Mouse (Mus musculus) kidney, postnatal 25 days (tissue): ENCODE measurements at regions not wholly inside any gene's neighbourhood (a gene's known extent, or its start where the extent isn't known, plus 50 kb on each side); places are given as distances from the start of the nearest gene placed in this dataset.

Experiments
- DNase-seq, 2 experiments: peaks; one replicate each; pipeline ENCODE4 v3.0.0; 2021; ENCODE audit warnings: mixed read lengths in 2 of 2

DNA sequence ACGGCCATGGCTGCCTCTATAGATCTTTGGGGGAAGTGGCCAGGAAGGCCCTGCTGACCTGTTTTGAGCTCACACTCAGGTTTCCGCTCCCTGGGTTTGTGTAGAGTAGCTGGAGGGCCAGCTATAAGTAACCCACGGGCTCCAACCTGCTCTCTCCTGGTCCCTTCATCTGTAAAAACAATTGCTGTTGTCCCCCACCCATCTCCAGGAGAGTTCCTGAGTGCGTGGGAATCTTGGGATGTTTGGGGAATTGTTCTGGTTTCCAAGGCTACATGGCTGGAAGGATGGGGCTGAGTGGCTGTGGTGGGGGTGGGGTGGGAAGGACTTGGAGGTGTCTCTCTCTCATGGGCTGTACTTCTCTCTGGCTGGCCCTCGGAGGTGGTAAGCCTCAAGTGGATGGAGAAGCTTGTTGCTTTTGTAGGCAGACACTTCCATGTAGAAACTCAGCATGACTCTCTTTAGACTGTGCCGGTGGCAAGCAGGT is 86.0 kb downstream of the Ackr3 start:
- DNase-seq: no peak

DNA sequence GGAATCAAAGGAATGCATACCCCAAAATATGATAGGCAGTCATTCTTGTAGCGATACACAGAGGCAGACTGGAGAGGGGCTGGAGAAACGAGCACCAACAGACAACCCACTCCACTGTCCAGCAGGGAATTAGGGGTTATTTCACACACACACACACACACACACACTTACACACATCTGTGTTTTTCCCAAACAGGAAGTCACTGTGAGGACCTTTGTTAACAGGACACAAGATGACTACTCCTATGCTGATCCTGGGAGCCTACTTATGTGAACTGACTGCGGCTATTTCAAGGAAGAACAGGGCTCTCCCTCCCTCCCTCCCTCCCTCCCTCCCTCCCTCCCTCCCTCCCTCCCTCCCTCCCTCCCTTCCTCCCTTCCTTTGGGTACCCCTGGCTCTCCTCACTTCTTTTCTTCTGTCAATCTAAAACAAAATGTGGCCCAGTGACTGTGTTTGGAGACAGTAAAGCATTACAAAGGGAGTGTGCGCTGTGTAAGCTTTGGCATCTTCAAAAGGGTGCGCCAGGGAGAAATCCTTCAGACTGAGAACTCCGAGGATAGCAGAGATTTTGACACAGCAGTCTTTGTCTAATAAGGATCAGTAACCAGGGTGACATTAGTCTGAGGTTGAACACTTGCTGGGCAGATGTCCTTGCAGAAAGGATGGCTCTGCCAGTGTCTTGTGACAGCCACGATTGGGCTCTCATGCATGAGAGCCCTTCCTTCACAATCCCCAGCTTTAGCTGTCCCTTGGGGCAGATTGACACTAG is 86.8 kb downstream of the Ackr3 start:
- no peak for DNase-seq

DNA sequence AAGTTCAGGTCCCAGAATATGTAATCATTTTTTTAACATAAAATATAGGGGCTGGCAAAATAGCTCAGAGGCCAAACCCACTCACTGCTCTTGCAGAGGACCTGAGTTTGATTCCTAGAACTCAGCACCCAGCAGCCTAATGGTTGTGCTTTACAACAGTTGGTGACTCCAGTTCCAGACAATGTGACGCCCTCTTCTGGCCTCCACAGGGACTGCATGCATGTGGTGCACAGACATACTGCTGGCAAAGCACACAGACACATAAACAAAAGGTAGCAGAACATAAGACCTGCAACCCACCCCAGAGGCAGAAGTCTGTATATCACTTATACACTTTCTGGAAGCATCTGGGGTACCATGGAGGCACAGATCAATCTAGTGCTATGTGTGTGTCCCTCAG is 87.5 kb downstream of the Ackr3 start:
- no peak for DNase-seq

DNA sequence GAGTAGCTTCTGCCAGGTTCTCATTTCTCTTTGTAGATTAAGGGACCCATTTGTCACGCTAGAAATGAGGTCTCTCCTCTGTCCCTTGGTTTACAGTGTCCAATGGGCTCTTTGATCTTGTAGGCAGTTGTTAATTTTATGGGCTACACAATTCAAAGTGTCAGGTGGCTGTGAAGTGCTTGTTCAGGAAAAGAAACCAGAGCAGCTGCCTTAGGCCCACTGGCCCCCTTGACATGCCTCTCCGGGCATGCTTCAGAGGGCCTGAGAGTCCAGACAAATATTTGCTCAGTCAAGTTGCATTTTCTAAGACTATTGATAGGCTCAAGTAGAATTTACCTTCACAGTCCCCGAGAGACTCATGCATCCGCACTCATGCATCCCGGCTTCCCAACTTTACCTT is 94.0 kb downstream of the Ackr3 start:
- DNase-seq: no peak

DNA sequence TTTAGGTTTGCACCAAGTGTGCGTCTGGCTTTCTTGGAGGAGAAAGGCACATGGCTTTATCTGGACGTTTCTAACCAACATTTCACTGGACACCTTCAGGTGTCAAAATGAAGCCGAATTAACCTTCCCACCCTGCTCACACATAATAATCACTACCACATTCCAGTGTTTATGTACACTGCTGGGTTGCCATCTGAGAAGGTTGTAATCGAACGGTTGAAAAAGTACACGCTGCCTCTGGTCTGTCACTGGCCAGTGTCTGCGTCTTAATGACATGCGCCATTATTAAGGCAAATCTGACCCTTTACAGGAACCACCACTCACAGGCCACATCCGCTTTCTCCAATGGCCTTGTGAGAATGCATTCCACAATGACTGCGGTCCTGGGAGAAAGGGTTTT is 96.4 kb downstream of the Ackr3 start:
- no peak for DNase-seq

DNA sequence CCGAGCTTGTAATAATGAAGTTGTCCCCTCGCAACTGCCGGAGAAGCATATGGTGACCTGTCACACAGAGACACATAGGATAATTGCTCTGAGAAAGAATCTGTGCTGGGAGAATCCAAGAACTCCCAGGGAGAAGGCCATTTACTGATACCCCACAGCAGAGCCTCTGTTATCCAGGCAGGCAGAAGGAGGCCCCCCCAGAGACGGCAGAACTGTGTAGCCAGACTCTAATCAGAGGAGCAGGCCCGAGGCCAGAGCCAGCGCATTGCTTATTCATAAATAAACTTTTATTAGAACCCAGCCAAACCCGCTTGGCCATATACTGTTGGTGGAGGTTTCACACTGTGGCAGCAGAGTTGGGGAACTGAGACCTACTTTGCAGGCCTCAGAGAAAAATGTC is 100.6 kb downstream of the Ackr3 start:
- DNase-seq: no peak

DNA sequence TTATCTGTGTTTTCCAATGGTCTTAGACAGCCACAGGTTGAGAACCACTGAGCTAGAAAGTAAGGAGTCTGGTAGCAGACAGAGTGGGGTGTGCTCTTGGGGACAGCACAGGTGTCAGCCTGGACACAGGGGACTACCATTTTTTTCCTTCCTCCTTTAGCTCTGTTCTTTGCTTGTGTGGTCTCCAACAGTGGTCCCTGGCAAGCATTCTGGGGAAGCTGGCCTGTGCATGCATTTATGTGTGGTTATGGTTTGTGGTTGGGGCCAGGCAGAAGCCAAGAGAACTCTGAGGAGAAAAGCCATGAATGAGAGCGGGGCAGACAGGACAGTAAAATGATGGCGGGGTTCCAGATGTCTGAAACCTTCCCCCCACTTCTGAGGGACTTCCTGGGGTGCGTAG is 107.2 kb downstream of the Ackr3 start:
- DNase-seq: no peak

DNA sequence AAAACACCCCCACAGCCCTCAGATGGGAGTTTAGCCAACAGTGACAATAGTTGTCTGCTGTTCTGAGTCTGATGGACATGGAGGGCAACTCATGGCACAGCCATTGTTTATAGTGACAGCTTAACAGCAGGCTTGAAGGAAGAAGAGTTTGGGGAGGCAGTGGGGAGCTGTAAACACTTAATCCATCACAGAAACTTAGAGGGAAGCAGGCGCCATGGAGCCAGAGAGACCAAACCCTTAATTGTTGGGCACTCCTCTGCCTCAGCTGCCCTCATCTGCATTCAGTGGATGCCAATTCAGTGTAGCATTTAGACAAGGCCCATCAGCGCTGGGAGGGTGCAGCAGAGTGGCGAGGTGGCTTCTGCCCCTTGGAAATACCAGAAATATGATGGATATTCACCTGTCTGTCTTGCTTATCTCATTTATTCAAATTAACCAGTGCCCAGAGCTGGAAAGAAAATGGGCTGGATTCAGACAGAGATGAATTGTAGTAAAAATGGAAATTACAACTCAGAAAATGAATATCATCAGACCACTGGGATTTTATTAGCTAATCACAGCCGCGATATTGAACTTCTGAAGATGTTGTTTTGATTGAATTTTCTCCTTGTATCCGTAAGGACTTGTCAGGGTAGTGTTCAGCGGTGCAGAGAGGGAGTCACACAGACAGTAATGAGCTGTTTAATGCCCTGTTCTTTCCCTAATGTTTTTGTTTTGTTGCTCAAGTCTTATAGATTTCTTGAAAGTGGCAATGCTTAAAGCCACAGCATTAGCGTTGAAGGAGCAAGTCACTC is 108.1 kb downstream of the Ackr3 start:
- no peak for DNase-seq

DNA sequence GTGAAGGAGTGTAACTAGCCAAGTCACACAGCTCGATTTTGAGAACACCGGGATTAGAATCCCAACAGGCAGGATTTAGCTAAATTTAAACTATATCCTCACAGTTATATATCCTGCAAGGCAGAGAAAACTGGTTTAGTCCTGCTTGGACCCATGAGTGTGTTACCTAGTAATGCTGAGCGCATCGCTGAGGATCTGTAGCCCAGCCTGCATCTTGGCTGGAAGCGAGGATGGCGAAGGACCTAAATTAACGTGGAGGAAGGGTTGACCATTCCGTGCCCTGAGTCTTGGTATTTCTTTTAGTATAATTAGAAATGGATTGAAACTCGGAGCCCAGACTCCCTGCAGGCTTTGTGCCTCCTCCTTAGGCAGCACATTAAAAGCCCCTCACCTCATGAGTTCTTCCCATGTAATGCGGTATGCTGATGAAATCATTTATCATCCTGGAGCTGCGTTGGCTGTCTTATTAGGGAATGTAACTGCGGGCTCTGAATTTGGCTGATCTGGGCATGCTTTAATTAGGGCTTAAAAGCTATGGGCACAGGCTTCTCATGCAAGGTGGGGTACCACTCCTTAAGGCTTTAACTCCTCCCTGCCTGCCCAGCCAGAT is 110.1 kb downstream of the Ackr3 start:
- DNase-seq: no peak

DNA sequence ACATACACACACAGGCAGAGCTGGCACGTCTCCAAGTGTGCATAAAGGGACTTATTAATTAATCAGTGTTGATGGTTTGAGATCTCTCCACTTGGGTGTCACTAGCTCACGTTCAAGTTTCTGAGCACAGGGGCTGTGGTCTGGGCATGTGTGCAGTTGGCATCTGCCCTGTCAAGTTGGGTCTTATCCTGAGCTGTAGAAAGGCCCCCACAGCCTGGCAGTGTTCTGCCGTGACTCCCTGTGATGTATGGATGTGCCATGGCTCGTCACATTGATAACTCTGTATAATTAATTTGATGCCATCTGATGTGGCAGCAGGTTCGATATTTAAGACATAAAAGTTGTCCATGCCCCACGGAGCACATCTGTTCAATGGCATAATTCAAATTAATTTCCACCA is 114.1 kb downstream of the Ackr3 start:
- no peak for DNase-seq

DNA sequence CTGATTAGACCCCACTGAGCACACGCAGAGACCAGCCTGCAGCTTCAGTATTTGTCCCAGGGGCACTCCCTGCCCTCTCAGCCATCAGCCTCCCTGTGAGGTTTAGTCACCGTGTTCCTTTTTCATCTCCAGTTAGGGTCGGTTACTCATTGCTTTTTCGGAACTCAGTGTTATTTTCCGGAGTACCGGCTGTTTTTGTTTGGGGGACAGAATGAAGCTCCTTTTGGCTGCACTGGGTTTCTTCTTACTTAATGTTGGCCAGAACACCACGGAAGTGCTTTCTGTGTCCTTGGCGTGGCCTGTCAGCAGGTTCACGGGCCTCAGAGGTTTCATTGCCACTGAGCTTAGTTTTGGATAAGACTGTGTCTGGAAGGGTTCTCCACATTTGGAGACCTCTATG is 114.7 kb downstream of the Ackr3 start:
- no peak for DNase-seq

DNA sequence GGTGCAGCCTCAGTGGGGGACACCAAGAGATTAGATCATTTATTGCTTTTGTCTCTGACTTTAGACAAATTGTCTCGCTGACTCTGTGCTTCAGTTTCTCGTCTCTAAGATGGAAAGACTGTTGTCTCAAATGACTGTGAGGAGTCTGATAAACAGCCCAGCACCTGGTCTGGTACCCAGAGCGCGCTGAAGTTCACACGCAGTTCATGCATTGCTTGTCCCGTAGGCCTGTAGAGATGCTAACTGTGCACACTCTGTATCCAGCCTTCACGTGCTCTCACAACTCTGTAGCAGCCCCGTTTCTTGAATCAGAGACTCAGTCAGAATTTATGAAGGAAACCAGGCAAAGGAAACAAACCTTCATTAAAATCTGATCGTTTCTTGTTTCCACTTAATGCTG is 116.7 kb downstream of the Ackr3 start:
- DNase-seq: no peak

DNA sequence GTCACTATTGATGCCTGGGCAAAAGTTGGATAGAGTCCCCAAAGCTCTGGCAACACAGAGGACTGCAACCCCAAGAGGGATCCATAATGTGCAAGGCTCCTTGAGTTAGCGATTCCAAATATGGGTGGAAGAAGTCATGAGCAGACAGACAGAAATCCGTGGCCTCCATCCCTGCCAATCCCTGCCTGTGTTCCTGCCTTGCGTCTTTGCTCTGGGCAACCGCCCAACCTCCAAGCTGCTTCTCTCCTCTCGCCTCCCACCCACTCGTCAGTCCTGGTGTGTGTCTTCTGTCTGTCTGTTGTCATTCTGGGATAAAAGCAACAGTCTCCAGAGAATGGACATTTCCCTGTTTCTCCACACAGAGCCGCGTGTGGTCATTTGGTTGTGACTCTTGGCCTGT is 117.7 kb downstream of the Ackr3 start:
- no peak for DNase-seq

DNA sequence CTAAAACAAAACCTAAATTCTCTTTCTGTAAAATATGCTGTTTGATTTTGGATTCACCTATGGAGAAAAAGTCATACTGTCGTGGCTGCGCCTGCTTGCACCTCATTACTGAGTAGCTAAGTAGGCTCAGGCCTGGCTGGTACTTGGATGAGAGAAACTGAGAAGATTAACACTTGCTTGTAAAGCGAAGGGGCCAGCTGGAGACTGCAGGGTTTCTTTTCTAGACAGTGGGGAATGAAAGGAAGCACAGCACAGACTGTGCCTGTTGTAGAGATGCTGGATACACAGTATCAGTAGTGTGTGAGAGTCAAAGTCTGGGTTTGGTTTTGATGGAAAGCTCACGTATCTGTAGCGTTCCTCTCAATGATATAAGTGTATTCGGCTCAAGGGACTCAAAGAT is 123.5 kb downstream of the Ackr3 start:
- no peak for DNase-seq

DNA sequence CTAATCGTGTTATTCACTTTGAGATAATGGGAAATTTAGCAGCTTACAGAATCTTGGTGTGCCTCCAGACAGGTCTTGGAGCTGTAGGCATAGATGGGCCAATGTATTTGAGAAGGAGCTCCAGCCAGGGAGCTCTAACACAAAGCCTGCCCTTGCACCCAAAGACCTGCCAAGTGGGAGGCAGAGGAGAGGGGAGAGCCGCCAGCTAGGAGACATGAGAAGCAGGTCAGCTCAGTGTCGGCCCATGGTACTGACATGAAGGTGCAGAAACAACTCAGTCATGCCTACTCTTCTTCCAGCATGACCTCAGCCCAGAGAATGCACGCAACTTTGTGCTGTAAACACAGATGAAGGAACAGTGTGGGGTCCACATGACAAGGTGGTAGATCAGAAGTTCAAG is 128.8 kb downstream of the Ackr3 start:
- DNase-seq: no peak

DNA sequence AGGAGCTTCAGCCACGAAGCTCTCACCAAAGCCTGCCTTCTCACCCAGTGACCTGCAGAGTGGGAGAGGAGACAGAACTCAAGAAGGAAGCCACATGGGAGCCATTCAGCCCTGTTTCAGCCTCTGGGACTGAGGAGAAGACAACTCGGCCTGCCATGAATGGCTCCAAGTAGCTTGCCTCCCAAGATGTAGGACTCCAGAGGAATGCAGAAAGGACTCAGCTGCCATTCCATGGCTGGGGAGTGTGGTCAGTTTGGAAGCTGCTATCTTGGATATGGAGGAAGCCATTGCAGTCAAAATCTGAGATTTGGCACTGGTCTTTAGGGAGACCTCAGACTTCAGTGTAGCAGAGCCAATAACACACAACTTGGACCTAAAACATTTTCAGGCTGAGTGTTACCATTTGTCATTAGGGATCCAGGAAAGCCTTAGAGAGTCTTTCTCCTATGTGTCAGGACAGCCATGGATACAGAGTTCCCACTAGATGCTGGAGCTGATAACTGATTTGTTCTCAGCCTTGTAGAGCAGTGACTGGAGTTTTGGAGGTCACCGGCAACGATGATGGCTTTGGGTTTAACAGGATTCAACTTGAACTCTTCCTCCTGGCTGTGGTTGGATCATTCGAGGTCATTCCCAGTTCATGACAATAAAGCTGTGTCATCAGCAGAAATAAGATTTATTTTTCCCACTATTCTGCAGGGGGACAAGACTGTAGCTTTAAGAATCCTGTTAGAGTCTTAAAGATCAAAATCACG is 130.1 kb downstream of the Ackr3 start:
- no peak for DNase-seq

DNA sequence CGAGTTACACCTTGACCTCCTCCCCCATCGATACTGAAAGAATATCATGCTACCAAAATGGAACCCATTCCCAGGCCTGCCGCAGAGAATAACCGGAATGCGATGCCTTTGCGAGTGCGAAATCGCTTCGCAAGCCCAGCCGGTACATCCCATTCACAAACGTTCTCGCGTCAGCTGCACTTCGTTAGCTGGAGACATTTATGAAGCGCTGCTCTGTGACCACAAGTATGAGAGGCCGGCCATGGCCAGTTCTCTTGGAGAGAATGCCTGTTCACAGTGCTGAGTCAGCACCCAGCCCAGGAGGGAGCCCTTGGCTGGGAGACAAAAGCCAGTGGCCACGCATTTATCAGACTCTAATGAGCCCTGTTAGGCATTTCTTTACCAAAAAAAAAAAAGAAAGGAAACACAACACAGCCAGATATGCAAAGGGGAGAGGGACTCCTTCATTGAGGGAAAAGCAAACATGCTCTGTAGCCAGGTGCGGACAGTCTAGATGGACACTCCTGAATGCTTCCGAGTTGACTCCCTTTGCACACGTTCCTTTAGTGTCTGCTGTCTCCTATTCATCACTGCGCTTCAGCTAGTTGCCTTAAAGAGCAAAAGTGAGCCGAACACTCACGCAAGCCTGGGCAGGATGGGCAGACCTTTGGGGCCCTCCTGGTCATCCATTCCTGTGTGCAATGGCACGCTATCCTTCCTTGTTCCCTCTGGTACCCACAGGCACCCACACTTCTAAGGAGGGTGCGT is 131.4 kb downstream of the Ackr3 start:
- peak; percentile 84 to 88 for DNase-seq

DNA sequence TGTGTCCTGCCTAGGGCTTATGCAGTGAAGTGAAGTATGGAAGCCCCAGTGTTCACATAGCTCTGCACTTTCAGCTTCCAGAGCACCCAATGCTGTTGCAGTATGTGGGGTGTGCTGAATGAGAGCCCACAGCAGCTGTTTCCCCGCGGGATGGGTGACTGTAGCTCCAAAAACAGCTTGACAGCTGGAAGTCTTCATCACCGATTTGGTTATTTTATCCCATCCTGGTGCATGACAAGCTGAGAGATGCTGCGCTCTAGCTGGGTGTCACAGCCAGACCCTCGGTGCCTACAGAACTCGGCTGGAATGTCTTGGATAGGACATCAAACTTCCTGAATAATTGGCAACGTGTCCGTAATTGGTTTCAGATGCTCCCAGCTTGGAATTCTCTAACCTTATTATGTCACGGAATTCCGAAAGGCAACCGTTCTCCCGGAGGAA is 134.1 kb downstream of the Ackr3 start:
- no peak for DNase-seq

DNA sequence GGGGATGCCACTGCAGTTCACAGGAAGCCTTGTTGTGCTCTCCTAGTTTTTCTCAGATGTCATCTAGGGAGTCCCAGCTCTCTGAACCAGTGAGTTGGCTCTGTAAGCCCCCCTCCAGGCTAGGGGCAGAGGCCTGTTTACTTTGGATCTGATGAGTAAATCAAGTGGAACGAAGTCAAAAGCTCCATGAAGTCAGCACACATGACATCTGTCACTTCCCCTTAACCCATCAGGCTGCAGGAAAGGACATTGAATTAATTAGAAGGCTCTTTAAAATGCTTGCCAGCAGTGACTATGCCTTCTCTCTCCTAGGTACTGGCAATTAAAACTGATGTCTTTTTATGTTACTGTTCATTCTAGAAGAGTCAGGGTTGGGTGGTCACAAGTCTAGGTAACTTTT is 138.6 kb downstream of the Ackr3 start:
- no peak for DNase-seq

DNA sequence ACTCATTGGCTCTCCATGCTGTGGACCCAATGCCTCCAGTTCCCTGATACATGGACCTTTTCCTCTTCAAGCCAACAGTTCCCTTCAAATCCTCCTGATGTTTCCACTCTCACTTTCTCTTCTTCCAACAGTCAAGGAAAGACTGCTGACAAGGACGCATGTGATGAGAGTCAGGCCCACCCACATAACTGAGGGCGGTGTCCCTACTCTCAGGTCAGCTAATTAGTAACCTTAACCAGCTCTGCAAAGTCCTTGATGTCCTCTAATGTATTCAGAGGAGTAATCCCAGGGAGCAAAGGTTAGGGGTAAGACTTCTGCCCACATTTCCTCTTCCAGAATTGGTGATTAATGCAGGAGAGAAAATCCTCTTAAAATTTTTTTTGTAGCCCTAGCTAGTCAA is 139.7 kb downstream of the Ackr3 start:
- DNase-seq: peak; percentile 47 to 71

DNA sequence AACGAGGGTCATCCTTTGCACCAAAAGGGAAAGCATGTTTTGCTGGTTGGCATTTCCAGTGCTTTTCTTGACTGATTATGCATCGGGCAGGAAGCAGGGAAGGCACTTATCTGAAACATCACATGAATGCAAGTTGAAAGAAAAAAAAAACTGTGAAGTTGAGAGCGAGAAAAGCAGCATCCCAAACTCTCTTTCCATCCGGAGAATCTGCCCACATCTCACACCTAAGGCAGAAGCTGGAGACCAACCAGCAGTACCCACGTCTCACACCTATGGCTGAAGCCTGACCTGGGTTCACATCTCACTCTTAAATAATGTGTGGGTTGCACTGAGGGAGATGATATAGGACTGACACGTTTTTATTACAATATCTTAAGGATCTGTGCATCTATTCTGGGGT is 143.3 kb downstream of the Ackr3 start:
- DNase-seq: no peak

DNA sequence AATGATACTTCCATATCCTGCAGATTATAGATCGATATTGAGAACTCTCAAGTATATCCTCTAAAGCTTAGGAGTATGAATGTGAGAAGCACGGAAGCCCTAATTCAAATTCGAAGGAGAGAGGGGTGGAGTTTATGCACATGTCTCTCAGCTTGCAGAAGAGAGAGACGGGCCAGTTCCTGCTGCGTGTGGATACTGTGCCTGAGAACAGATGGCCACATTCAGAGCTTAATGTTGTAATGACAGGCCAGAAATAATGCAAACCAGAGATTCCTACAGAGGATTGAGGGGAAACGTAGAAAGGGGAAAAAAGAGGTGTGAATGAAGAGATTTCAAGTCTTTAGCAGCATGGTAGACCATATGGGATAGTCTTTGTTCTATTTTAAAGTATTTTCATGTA is 145.8 kb downstream of the Ackr3 start:
- DNase-seq: no peak
